Mouse (Mus musculus) kidney, postnatal 0 days (tissue): ENCODE results near the gene Eef1akmt4. TPM values are rescaled to one million over a fixed set of nuclear protein-coding genes. Genes with fewer than 3 reads are reported as not detected.
A peak's percentile ranks its signal among the peaks of the same experiment; 100 is the strongest.

Experiments
- ATAC-seq: fragments of 200-750 bp; cut with Nextera tagmentation; replicated peaks from 2 replicates; pipeline ENCODE4 v1.8.0; 2017; ENCODE audit warnings: low read depth, moderate number of reproducible peaks, moderate TSS enrichment, moderate library complexity; ENCODE audit not compliant: low FRiP score
- DNase-seq: peaks from one replicate; pipeline ENCODE4 v3.0.0-alpha.2; 2016; ENCODE audit warnings: low spot score
- H3K27ac ChIP-seq: fragments of 300-500 bp; sonication (generic); 2 replicates; pipeline ENCODE4 v1.5.1; 2014; ENCODE audit warnings: mild to moderate bottlenecking
- H3K27me3 ChIP-seq: fragments of 300-500 bp; sonication (generic); 2 replicates; pipeline ENCODE4 v1.6.1; 2014; ENCODE audit warnings: low read length, mixed read lengths; ENCODE audit not compliant: insufficient read depth
- H3K36me3 ChIP-seq: fragments of 300-500 bp; sonication (generic); 2 replicates; pipeline ENCODE4 v1.6.1; 2014; ENCODE audit warnings: low read length, mixed read lengths; ENCODE audit not compliant: insufficient read depth
- H3K4me1 ChIP-seq: fragments of 300-500 bp; sonication (generic); replicated peaks from 2 replicates; pipeline ENCODE4 v1.6.1; 2014; ENCODE audit warnings: antibody characterized with exemption, low read length, mixed read lengths; ENCODE audit not compliant: insufficient read depth
- H3K4me2 ChIP-seq: fragments of 300-500 bp; sonication (generic); 2 replicates; pipeline ENCODE4 v1.6.1; 2014; ENCODE audit warnings: mild to moderate bottlenecking, low read length, moderate library complexity, mixed read lengths
- H3K4me3 ChIP-seq: fragments of 300-500 bp; sonication (generic); replicated peaks from 2 replicates; pipeline ENCODE4 v1.5.1; 2014; ENCODE audit warnings: low read depth, low read length
- H3K9ac ChIP-seq: fragments of 300-500 bp; sonication (generic); 2 replicates; pipeline ENCODE4 v1.6.1; 2014; ENCODE audit warnings: low read depth, low read length
- H3K9me3 ChIP-seq: fragments of 300-500 bp; sonication (generic); replicated peaks from 2 replicates; pipeline ENCODE4 v1.6.1; 2016; ENCODE audit warnings: low read length, inconsistent platforms, mixed read lengths
- CTCF ChIP-seq: IDR thresholded peaks from 2 replicates; pipeline ENCODE4 v1.5.1; 2016; ENCODE audit warnings: antibody characterized with exemption, low read depth, mild to moderate bottlenecking, moderate library complexity
- WGBS: fragments of 180-500 bp; shearing (Covaris S2); extraction: QIAGEN DNeasy Blood & Tissue Kit; methylation state at CpG from one replicate; pipeline ENCODE4 v1.1.7; 2014; 5-methylcytosine and 5-hydroxymethylcytosine counted together
- polyA plus RNA-seq: library from polyadenylated mRNA; unstranded; fragments of >200 nt; fragmentation: Nextera tagmentation; extraction: Ambion mirVana; gene quantifications from 2 replicates; pipeline ENCODE4 v1.2.1, GENCODE M21; 2015

Eef1akmt4 gene
- polyA plus RNA-seq, 1 experiment from 2014 or later: 27.8 TPM

DNA sequence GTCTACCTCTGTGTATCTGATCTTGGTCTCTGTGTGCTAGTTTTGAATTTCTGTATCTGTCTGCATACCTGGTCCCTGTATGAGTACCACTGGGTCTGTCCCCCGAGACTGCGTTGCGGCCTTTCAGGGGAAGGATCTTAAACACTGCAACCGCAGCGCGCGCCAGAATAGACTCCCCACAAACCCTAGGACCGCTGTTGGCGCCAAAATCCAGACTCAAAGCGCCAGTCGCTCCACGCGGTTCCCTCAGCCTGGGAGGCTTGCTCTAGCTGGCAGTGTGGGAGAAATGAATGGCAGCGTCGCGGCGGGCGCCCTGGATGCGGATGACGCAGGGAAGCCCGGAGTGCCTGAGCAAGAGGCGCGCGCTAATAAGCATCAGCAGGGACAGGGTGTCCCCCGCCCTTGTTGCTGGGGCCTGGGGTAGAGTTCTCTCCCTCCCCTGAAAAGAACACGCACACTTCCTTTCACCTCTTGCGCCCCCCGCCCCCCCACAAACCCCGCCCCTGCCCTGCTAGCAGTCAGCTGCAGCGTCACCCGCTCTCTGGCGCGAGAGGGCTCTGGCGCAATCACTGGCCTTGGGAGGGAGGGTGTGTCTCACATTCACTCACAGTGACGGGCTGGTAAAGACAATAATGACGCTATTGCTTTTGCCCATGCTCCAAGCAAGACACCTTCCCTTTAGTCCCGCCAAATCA is 10.7 kb downstream of the Eef1akmt4 start:
- WGBS: under 1% methylated on average over 37 of the region's 37 CpGs
- Histone ChIP-seq H3K4me3 (peak overlapping the region; percentile 70), H3K36me3 (no peaks in the 10 kb centered on the region), H3K27ac (no peak overlapping the region), H3K9me3 (no peaks in the 10 kb centered on the region), H3K4me2 (peak overlapping the region; percentile 99), H3K27me3 (0 out of 2 replicates have a peak, but pooled peaks cover 6% of the 10 kb centered on the region), H3K9ac (peak overlapping the region; percentile 54; the same call in 1 of the 2 replicates), H3K4me1 (peaks cover 24% of the 10 kb centered on the region; the same call in 1 of the 2 replicates)
- TF ChIP-seq CTCF: no peak
- ATAC-seq (peak; percentile 25; the same call in 1 of the 2 replicates), DNase-seq (peak; percentile 27)

DNA sequence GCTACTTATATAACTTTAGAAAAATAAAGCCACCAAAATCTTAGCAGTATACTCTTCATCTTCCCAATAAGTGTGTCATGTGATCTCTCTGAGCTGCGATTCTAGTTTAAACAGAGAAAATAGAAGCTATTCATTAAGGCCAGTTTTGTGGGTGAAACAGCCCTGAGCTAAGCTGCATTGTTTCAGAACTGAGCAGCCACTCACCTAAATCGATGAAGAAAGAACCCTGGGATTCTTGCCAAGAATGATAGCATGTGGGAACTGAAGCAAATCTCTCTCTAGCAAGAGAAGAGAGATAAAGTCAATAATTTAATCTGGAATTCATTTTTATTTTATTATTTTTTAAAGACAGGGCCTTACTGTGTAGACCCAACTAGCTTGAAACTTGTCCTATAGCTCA is 11.8 kb downstream of the Eef1akmt4 start:
- no peak for ATAC-seq
- DNase-seq: no peak
- Histone ChIP-seq H3K36me3 (no peaks in the 10 kb centered on the region), H3K4me2 (no peak overlapping the region), H3K27me3 (0 out of 2 replicates have a peak, but pooled peaks cover 6% of the 10 kb centered on the region), H3K9ac (no peak overlapping the region), H3K4me3 (no peak overlapping the region), H3K4me1 (peaks cover 24% of the 10 kb centered on the region; the same call in 1 of the 2 replicates), H3K27ac (no peak overlapping the region), H3K9me3 (no peaks in the 10 kb centered on the region)
- 55% methylated on average over 2 of the region's 2 CpGs for WGBS
- no peak for TF ChIP-seq CTCF

DNA sequence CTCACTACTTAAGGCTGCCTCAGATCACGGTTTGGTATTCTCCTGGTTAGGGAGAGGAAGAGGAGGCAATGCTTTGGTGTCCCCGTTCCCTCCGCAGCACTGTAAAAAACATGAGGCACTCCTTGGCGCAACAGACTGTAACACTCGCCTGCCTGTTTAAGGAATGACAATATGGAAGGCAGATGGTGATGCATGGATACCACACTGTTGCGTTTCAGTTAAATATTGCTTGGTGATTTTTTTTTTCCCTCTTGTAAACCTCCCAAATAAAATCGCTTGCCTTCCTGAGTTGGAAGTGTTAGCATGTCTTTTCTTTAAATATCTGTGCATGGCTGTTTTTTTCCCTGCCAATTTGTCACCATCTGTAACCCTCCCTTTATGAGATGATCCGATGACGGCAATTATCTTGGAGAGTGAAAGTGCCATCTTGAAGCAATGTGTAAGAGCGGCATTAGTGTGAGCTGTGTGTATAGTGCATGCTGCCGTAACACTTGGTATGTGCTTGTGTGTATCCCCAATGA is 17.5 kb downstream of the Eef1akmt4 start:
- H3K27me3 ChIP-seq: peaks cover 7% of the 10 kb centered on the region; the same call in 1 of the 2 replicates
- no peak overlapping the region for H3K9ac ChIP-seq
- ATAC-seq (no peak), DNase-seq (no peak)
- H3K4me1 ChIP-seq: no peaks in the 10 kb centered on the region
- H3K4me2 ChIP-seq: no peak overlapping the region
- TF ChIP-seq CTCF: no peak
- no peak overlapping the region for H3K27ac ChIP-seq
- no peaks in the 10 kb centered on the region for H3K36me3 ChIP-seq
- no peak overlapping the region for H3K4me3 ChIP-seq
- no peaks in the 10 kb centered on the region for H3K9me3 ChIP-seq
- 53% methylated on average over 11 of the region's 11 CpGs for WGBS

DNA sequence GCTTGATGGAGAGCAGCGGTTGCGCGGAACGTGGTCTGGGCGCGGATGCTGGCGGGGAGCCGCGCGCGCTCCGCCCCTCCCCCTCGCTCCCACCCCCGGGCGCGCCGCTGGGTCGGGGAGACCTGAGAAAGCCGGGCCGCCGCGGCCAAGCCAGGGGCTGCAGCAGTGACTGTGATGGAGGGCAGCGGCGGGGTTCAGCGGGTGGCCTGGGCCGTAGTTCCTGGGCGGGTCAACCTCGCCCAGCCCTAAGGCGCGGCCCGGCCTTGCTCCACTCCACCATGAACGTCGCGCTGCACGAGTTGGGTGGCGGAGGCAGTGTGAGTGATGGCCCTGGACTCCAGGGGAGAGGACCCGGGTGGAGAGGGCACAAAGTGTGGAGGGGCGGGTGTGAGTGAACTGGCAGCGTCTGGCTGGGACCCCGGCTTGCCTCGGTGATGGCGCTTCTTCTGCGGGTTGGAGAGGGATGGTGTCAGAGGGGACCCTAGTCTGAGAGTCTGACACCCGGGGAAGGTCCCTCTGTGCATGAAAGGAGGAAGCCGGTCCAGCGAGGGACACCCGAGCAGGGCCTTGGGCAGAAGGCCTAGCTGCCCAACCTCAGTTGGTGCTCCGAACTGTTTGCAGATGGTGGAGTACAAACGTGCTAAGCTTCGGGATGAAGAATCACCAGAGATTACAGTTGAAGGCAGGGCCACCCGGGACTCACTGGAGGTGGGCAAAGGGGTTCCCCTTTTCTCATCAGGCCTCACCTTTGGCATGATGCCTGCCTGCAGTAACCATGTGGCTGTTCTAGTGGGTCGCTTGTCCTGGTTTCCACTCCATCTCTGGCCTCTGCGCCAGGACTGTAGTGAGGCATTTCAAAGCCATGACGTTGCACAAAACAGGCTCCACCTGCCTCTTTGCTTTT is 18.6 kb downstream of the Eef1akmt4 start, which contains the start of gene Ece2:
Gene Ece2 (plus strand): TSS at position 98 of the 904 bp plus-strand sequence.
- H3K4me1 ChIP-seq: no peaks in the 10 kb centered on the region
- no peak for TF ChIP-seq CTCF
- peak within 1 kb of the TSS; percentile 48 for H3K4me3 ChIP-seq
- DNase-seq (peak; percentile 26), ATAC-seq (no peak)
- no peak within 1 kb of the TSS for H3K27ac ChIP-seq
- no peaks in the 10 kb centered on the region for H3K9me3 ChIP-seq
- H3K4me2 ChIP-seq: peak within 1 kb of the TSS; percentile 94
- no peaks in the 10 kb centered on the region for H3K36me3 ChIP-seq
- H3K27me3 ChIP-seq: peaks cover 7% of the 10 kb centered on the region; the same call in 1 of the 2 replicates
- WGBS: 10% methylated on average over 51 of the region's 54 CpGs
- peak within 1 kb of the TSS; percentile 52; the same call in 1 of the 2 replicates for H3K9ac ChIP-seq

DNA sequence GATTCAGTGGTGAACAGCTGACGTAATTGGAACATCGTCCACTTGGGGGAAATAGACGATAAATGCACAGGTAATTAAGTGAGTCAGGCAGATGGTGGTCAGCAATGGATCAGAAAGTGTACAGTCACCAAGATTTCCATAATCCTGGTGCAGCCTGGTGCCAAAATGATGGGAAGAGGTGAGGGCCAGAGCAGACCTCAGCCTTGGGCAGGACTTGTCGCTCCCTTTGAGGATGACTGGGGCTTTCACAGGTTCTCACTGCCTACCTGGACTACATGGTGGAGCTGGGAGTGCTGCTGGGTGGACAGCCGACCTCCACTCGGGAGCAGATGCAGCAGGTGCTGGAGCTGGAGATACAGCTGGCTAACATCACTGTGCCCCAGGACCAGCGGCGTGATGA is 26.0 kb downstream of the Eef1akmt4 start:
- 72% methylated on average over 8 of the region's 8 CpGs for WGBS
- no peaks in the 10 kb centered on the region for H3K4me1 ChIP-seq
- DNase-seq: no peak

DNA sequence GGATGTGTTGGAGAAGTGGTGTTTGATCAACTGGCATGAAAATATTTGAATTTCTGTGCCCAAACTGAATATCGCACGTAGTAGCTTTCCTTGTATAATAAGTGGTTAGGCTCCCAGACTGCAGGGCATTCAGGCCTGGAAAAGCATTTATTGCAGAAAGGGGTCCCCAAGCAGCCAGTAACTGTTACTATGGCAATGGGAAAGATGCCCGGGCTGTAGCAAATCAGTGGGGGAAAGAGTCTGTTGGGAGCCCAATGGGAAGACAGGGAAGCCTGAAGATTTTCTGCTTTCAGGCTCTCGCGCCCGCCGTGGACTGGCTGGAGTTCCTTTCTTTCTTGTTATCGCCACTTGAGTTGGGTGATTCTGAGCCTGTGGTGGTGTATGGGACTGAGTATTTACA is 27.0 kb downstream of the Eef1akmt4 start:
- no peaks in the 10 kb centered on the region for H3K27me3 ChIP-seq
- H3K27ac ChIP-seq: no peak overlapping the region
- no peak for ATAC-seq
- DNase-seq: no peak
- no peak for TF ChIP-seq CTCF
- no peak overlapping the region for H3K4me2 ChIP-seq
- H3K4me3 ChIP-seq: no peak overlapping the region
- no peak overlapping the region for H3K9ac ChIP-seq
- no peaks in the 10 kb centered on the region for H3K9me3 ChIP-seq
- no peaks in the 10 kb centered on the region for H3K4me1 ChIP-seq
- WGBS: 84% methylated on average over 8 of the region's 8 CpGs
- no peaks in the 10 kb centered on the region for H3K36me3 ChIP-seq

More for the DNA sequence above, 26.0 kb downstream of the Eef1akmt4 start:
- no peaks in the 10 kb centered on the region for H3K36me3 ChIP-seq
- H3K9ac ChIP-seq: no peak overlapping the region
- no peak overlapping the region for H3K4me3 ChIP-seq
- no peaks in the 10 kb centered on the region for H3K9me3 ChIP-seq
- no peak for ATAC-seq
- H3K27ac ChIP-seq: no peak overlapping the region
- no peak for TF ChIP-seq CTCF
- H3K27me3 ChIP-seq: no peaks in the 10 kb centered on the region
- no peak overlapping the region for H3K4me2 ChIP-seq
